Mouse (Mus musculus) hindlimb bud, embryonic 11.5 days (tissue): ENCODE results near the gene Cox8a.

Experiments
- DNase-seq: peaks from one replicate; pipeline ENCODE4 v3.0.0-alpha.2; 2012; ENCODE audit warnings: low read depth, low spot score; ENCODE audit errors: extremely low spot score

Cox8a gene

DNA sequence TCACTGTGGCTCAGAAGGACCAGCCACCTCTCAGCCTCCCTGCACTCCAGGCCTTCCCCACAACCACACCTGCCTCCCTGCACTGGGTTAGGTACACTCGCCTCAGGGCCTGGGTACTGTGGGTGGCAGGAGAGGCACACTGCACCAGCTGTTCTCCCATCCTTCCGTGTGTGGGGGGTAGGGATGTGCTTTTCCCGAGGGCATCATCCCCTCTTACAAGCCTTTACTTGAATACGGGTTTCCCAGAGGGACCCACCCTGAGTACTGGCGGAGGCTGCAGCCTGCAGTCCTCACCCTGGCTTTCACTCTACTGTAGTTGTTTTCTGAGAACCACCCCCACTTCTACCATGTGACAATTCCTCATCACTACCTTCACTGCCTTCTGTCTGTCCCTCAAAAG is 30.3 kb downstream of the Cox8a start:
- DNase-seq = no peak

- DNase-seq = no peak
These were observed 31.6 kb downstream of the Cox8a start for GRCm38 (mm10) chr19:7185715-7186291.

- no peak for DNase-seq
These were observed 32.4 kb downstream of the Cox8a start for GRCm38 (mm10) chr19:7185059-7185458.

GRCm38 (mm10) chr19:7183419-7183818 is 34.0 kb downstream of the Cox8a start:
- no peak for DNase-seq

- no peak for DNase-seq
These were observed 35.0 kb downstream of the Cox8a start for GRCm38 (mm10) chr19:7182273-7182949.

DNA sequence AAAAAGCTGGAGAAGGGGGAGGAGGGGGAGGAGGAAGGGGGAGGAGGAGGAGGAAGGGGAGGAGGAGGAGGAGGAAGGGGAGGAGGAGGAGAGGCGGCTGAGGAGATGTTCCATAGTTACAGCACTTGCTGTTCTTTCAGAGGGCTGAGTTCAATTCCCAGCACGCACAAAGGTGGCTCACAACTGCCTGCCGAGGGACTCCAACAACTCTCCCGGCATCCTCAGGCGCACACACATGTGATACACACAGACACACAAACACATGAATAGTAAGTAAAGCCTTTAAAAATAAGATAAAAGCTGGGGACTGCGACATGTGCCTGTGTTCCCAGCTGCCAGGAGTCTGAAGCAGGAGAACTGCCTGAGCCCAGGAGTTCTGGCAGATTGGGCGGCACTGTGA is 35.9 kb downstream of the Cox8a start:
- DNase-seq = no peak

- no peak for DNase-seq
These were observed 36.5 kb downstream of the Cox8a start for GRCm38 (mm10) chr19:7180756-7181405.

DNA sequence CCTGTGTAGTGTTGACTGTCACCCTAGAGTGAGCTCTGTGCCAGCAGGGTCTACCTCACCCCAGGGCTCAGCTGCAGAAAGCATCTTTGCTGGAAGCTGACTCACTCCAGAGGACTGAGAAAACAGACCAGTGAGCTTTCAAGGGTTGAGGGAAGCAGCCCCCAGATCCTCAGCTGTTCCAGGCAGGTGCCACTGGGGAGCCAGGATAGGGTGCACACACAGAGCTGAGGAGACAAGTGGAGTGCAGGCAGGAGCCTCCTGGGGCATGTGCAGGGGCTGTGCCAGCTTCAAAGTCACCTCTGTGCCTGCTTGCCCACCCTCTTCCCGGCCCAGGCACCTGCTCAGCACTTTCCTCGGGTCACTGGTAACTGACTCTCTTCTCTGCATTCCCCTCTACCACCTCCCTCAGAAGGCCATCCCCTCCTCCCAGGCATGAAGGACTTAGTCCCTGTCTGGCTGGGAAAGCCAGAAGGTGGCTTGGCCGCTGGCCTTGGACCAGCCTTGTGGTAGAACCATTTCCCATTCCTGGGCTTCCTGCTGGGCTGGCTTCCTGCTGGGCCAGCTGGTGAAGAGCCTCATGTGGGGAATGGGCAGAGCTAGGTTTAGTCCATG is 38.5 kb downstream of the Cox8a start:
- DNase-seq = no peak

DNA sequence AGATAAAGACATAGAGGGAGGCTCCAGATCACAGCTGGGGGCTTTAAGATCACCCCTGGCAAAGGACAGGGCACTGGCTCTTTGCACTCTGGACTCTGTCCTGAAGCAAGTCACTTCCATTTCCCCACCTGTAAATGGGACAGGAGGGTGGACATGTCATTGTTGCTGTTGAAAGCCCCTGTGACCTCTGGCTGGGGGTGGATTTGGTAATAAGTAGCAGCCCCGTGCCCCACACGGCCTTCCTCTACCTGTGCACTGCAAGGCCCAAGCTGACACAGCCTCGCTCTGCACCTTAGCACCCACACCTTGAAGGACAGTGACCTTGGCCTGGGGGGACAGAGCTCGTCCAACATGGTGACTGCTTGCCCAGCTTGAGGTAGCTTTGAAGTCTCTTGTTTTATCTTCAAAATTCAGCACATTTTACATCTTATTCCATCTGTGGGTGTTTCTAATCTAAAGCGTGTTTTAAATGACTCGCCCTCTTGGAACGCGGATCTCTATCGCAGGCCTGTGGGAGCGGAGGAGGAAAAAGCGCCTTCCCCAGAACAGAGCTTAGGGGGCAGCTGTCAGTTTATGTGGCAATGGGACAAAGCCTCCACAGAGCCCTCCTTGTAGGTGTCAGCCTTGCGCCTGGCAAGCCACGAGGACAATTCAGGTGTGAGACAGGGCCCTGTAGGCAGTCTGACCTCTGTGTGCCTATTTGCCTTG is 39.5 kb downstream of the Cox8a start:
- DNase-seq = no peak

GRCm38 (mm10) chr19:7176041-7176696 is 41.2 kb downstream of the Cox8a start:
- no peak for DNase-seq

GRCm38 (mm10) chr19:7172051-7172866 is 45.2 kb downstream of the Cox8a start:
- no peak for DNase-seq

GRCm38 (mm10) chr19:7171447-7171846 is 46.0 kb downstream of the Cox8a start:
- no peak for DNase-seq

- DNase-seq = no peak
These were observed 46.5 kb downstream of the Cox8a start for GRCm38 (mm10) chr19:7170916-7171315.

GRCm38 (mm10) chr19:7168423-7168822 is 49.0 kb downstream of the Cox8a start:
- DNase-seq = no peak

- DNase-seq = no peak
These were observed 50.6 kb downstream of the Cox8a start for GRCm38 (mm10) chr19:7166767-7167166.

- no peak for DNase-seq
These were observed 51.2 kb downstream of the Cox8a start for GRCm38 (mm10) chr19:7166200-7166711.

GRCm38 (mm10) chr19:7165509-7166199 is 51.8 kb downstream of the Cox8a start:
- no peak for DNase-seq
